In genomic region chr15:77068439-77068861, GRCm38 (mm10) we compare ENCODE assay signal across 9 mouse cellular contexts. TPM values are rescaled to one million over a fixed set of nuclear protein-coding genes. Genes with fewer than 3 reads are reported as not detected.
A peak's percentile ranks its signal among the peaks of the same experiment; 100 is the strongest.
DNase-seq lines count a peak whose midpoint lies in the region; ATAC-seq and TF ChIP-seq lines count a peak whose summit lies in the region.
"Had no signal": no experiment of that assay in that cellular context is flagged by ENCODE, and none has a peak within 500 bp of the region (broad histone marks: within the 10 kb centered on the region; RNA-seq: fewer than 3 reads in every experiment).

No protein-coding gene starts in this region.

- no peak overlapping the region for H3K4me2 ChIP-seq in forebrain, embryonic 14.5 days (ENCODE audit: low read length)

- H3K4me3 ChIP-seq in layer of hippocampus, adult 2 months = no peak overlapping the region
- no peak overlapping the region for H3K4me3 ChIP-seq in forebrain, embryonic 14.5 days (ENCODE audit: low read depth, low read length)

- peak; percentile 38 for DNase-seq in adrenal gland, postnatal 25 days
- no peak for DNase-seq in adrenal gland, postnatal 10 days
- DNase-seq in layer of hippocampus, adult 2 months (ENCODE audit: low spot score in 2 of 2) = peak in 1 of 2 experiments; percentile 58
- DNase-seq in layer of hippocampus, postnatal 14 days (ENCODE audit: low spot score in 2 of 2) = no peak
- peak; percentile 94 for DNase-seq in Muller cell, postnatal 12 days (ENCODE audit: inconsistent ontology term)
- DNase-seq in heart, postnatal 10 days = peak; percentile 64 to 66
- no peak for DNase-seq in forebrain, embryonic 14.5 days (ENCODE audit: low spot score)

- intact Hi-C loops in heart, postnatal 10 days (cut with DNase I) = loop anchor here (2.0 to 5.0 kb wide), 3 partner anchors 30 to 91 kb away; no protein-coding TSS in a partner anchor

- 73% methylated on average over 3 of the region's 3 CpGs for WGBS in forebrain, embryonic 14.5 days

- no peak for ATAC-seq in granulocyte monocyte progenitor cell, adult 5-6 weeks (replicated peaks; ENCODE audit: poor library complexity, severe bottlenecking)
- no peak for ATAC-seq in forebrain, embryonic 14.5 days

- H3K27me3 ChIP-seq in forebrain, embryonic 14.5 days (replicated peaks; ENCODE audit: control insufficient read depth, insufficient read depth, low read length) = no peaks in the 10 kb centered on the region

- H3K4me1 ChIP-seq in forebrain, embryonic 14.5 days (ENCODE audit: control insufficient read depth, insufficient read depth, low read length) = no peaks in the 10 kb centered on the region

- H3K9me3 ChIP-seq in forebrain, embryonic 14.5 days (replicated peaks; ENCODE audit: control insufficient read depth, low read length) = no peaks in the 10 kb centered on the region

- H3K27ac ChIP-seq in layer of hippocampus, adult 2 months = peak overlapping the region; percentile 98
- H3K27ac ChIP-seq in forebrain, embryonic 14.5 days (ENCODE audit: low read depth, low read length) = no peak overlapping the region

- no peak overlapping the region for H3K9ac ChIP-seq in forebrain, embryonic 14.5 days (ENCODE audit: low read length)

- TF ChIP-seq CTCF in layer of hippocampus, adult 2 months (conservative IDR thresholded peaks at IDR 0.05) = peak; percentile 46

- no peaks in the 10 kb centered on the region for H3K36me3 ChIP-seq in forebrain, embryonic 14.5 days (ENCODE audit: control insufficient read depth, insufficient read depth, low read length)

RNA-seq across cellular contexts. Expression of gene Mb, which starts 18.0 kb away (rescaled TPM):
- 0.67 and 1.3 TPM in 2 replicates for total RNA-seq in adrenal gland, postnatal 25 days (2021)
- 100 to 1,000 TPM in 1 of 2 experiments, 10 to 100 TPM in 1; 34.3 to 233 TPM for total RNA-seq in adrenal gland, postnatal 10 days (2021)
- under 1 TPM in 1 of 2 experiments, not detected in 1; 0.49 TPM for total RNA-seq in layer of hippocampus, adult 2 months (2021)
- total RNA-seq in layer of hippocampus, postnatal 14 days (2021) = under 1 TPM in 1 of 2 experiments, not detected in 1; 0.90 TPM
- over 10,000 TPM in 1 of 2 experiments, 1,000 to 10,000 TPM in 1; 9,939 to 10,365 TPM for total RNA-seq in heart, postnatal 10 days (2021)
- total RNA-seq in granulocyte monocyte progenitor cell, adult 5-6 weeks (2014; fragmentation: Nextera tagmentation) = not detected in 2 replicates
- total RNA-seq in granulocyte monocyte progenitor cell, adult 5-6 weeks (2017) = not detected in 2 replicates
- polyA plus RNA-seq in forebrain, embryonic 14.5 days (2014; fragmentation: Nextera tagmentation; extraction: Ambion mirVana) = 0.40 TPM in 1 of 2 replicates, not detected in the other

RNA-seq across cellular contexts. Expression of gene Apol6, which starts 23.9 kb away (rescaled TPM):
- total RNA-seq in adrenal gland, postnatal 25 days (2021) = 9.8 and 12.1 TPM in 2 replicates
- total RNA-seq in adrenal gland, postnatal 10 days (2021) = 10 to 100 TPM; 14.9 to 18.5 TPM
- total RNA-seq in layer of hippocampus, adult 2 months (2021) = not detected
- under 1 TPM in 1 of 2 experiments, not detected in 1; 0.25 TPM for total RNA-seq in layer of hippocampus, postnatal 14 days (2021)
- total RNA-seq in heart, postnatal 10 days (2021) = 1 to 10 TPM; 1.6 to 1.7 TPM
- not detected in 2 replicates for total RNA-seq in granulocyte monocyte progenitor cell, adult 5-6 weeks (2014; fragmentation: Nextera tagmentation)
- total RNA-seq in granulocyte monocyte progenitor cell, adult 5-6 weeks (2017) = not detected in 2 replicates
- polyA plus RNA-seq in forebrain, embryonic 14.5 days (2014; fragmentation: Nextera tagmentation; extraction: Ambion mirVana) = not detected in 2 replicates
- polyA plus RNA-seq: limb, embryonic 11.5 days had no signal

Comparison
In these comparisons a context has a peak if more than half of its experiments do, and no peak if none do; other contexts are left out.
1. DNase-seq: peak in adrenal gland, postnatal 25 days (single experiment), Muller cell, postnatal 12 days (single experiment) and heart, postnatal 10 days (2 of 2); none in adrenal gland, postnatal 10 days (single experiment), layer of hippocampus, postnatal 14 days (0 of 2) and forebrain, embryonic 14.5 days (single experiment).
2. RNA of gene Mb, which starts 18.0 kb away (total RNA-seq): 9,939 to 10,365 TPM in heart, postnatal 10 days; 34.3 to 233 TPM in adrenal gland, postnatal 10 days, 0.90 TPM in layer of hippocampus, postnatal 14 days, 0.67 to 1.3 TPM in adrenal gland, postnatal 25 days, 0.49 TPM in layer of hippocampus, adult 2 months and not detected in granulocyte monocyte progenitor cell, adult 5-6 weeks; every median in the first group is over 10 times any median in the second.